In genomic region chr1:169969516-169969886, GRCm38 (mm10) we compare ENCODE assay signal across 8 mouse cellular contexts. TPM values are rescaled to one million over a fixed set of nuclear protein-coding genes. Genes with fewer than 3 reads are reported as not detected.
A peak's percentile ranks its signal among the peaks of the same experiment; 100 is the strongest.
DNase-seq lines count a peak whose midpoint lies in the region; ATAC-seq lines count a peak whose summit lies in the region.

No protein-coding gene starts in this region.

- peak overlapping the region; percentile 53 for H3K4me2 ChIP-seq in kidney, embryonic 14.5 days (replicated peaks; ENCODE audit: low read depth, low read length)
- peak overlapping the region; percentile 71 for H3K4me2 ChIP-seq in hindbrain, embryonic 14.5 days (replicated peaks)
- peak overlapping the region; percentile 56 for H3K4me2 ChIP-seq in midbrain, embryonic 14.5 days (ENCODE audit: low read length)

- intact Hi-C loops in left cerebral cortex, postnatal 4 days (cut with DNase I), result no loop called here

- H3K9me3 ChIP-seq in kidney, embryonic 14.5 days (ENCODE audit: control insufficient read depth, low read length), result no peaks in the 10 kb centered on the region
- H3K9me3 ChIP-seq in hindbrain, embryonic 14.5 days (ENCODE audit: control insufficient read depth, low read length), result no peaks in the 10 kb centered on the region
- H3K9me3 ChIP-seq in midbrain, embryonic 14.5 days (ENCODE audit: control insufficient read depth, low read length), result no peaks in the 10 kb centered on the region

- H3K9ac ChIP-seq in kidney, embryonic 14.5 days (ENCODE audit: low read depth, low read length), result peak overlapping the region; percentile 52; the same call in 1 of the 2 replicates
- H3K9ac ChIP-seq in hindbrain, embryonic 14.5 days, result peak overlapping the region; percentile 65
- peak overlapping the region; percentile 39 for H3K9ac ChIP-seq in midbrain, embryonic 14.5 days (replicated peaks; ENCODE audit: low read length)

- 0 out of 2 replicates have a peak, but pooled peaks cover 4% of the 10 kb centered on the region for H3K4me1 ChIP-seq in kidney, embryonic 14.5 days (ENCODE audit: control insufficient read depth, insufficient read depth, low read length)
- H3K4me1 ChIP-seq in brown adipose tissue, adult 24 weeks (ENCODE audit: control insufficient read depth, insufficient read depth, insufficient read length, low read length), result no peaks in the 10 kb centered on the region
- peaks cover 21% of the 10 kb centered on the region for H3K4me1 ChIP-seq in hindbrain, embryonic 14.5 days (replicated peaks; ENCODE audit: control insufficient read depth, insufficient read depth, low read length)
- H3K4me1 ChIP-seq in midbrain, embryonic 14.5 days (ENCODE audit: control insufficient read depth, insufficient read depth, low read length), result peaks cover 16% of the 10 kb centered on the region; the same call in 1 of the 2 replicates

- WGBS in kidney, embryonic 14.5 days, result 1% methylated on average over 8 of the region's 9 CpGs
- WGBS in hindbrain, embryonic 14.5 days, result under 1% methylated on average over 9 of the region's 9 CpGs
- WGBS in midbrain, embryonic 14.5 days, result 2% methylated on average over 6 of the region's 9 CpGs

- H3K4me3 ChIP-seq in kidney, embryonic 14.5 days (ENCODE audit: low read length), result peak overlapping the region; percentile 66
- H3K4me3 ChIP-seq in brown adipose tissue, adult 24 weeks (ENCODE audit: insufficient read depth, low read depth, low read length), result peak overlapping the region; percentile 59
- peak overlapping the region; percentile 52 for H3K4me3 ChIP-seq in hindbrain, embryonic 14.5 days (replicated peaks; ENCODE audit: low read length)
- H3K4me3 ChIP-seq in midbrain, embryonic 14.5 days (replicated peaks; ENCODE audit: low read depth, low read length), result peak overlapping the region; percentile 65

- peak overlapping the region; percentile 39; the same call in 1 of the 2 replicates for H3K27ac ChIP-seq in kidney, embryonic 14.5 days (ENCODE audit: low read depth, low read length)
- H3K27ac ChIP-seq in brown adipose tissue, adult 24 weeks (replicated peaks; ENCODE audit: low read depth, low read length), result no peak overlapping the region
- H3K27ac ChIP-seq in hindbrain, embryonic 14.5 days, result peak overlapping the region; percentile 82
- peak overlapping the region; percentile 77 for H3K27ac ChIP-seq in midbrain, embryonic 14.5 days (replicated peaks; ENCODE audit: low read depth, low read length)

- DNase-seq in kidney, postnatal 10 days, result no peak
- DNase-seq in hindbrain, embryonic 14.5 days (ENCODE audit: low spot score), result no peak
- no peak for DNase-seq in midbrain, embryonic 14.5 days
- no peak for DNase-seq in right cerebral cortex, postnatal 36 days (ENCODE audit: low spot score in 2 of 2)
- DNase-seq in left cerebral cortex, postnatal 4 days, result no peak
- no peak for DNase-seq in ovary, postnatal 14 days (ENCODE audit: low spot score)

- peak; percentile 50 for ATAC-seq in kidney, embryonic 14.5 days (ENCODE audit: low FRiP score, low TSS enrichment)
- ATAC-seq in hindbrain, embryonic 14.5 days (ENCODE audit: low FRiP score), result peak; percentile 64
- peak; percentile 50 for ATAC-seq in midbrain, embryonic 14.5 days (ENCODE audit: low FRiP score, low TSS enrichment)

- H3K36me3 ChIP-seq in kidney, embryonic 14.5 days (ENCODE audit: control insufficient read depth, insufficient read depth, low read length), result peaks cover 17% of the 10 kb centered on the region; the same call in 1 of the 2 replicates
- peaks cover 20% of the 10 kb centered on the region for H3K36me3 ChIP-seq in hindbrain, embryonic 14.5 days (replicated peaks; ENCODE audit: control insufficient read depth, insufficient read depth)
- H3K36me3 ChIP-seq in midbrain, embryonic 14.5 days (ENCODE audit: control insufficient read depth, insufficient read depth, low read length), result peaks cover 15% of the 10 kb centered on the region

- no peaks in the 10 kb centered on the region for H3K27me3 ChIP-seq in kidney, embryonic 14.5 days (ENCODE audit: control insufficient read depth, insufficient read depth, low read length)
- H3K27me3 ChIP-seq in hindbrain, embryonic 14.5 days (ENCODE audit: control insufficient read depth, insufficient read depth, low read length), result no peaks in the 10 kb centered on the region
- H3K27me3 ChIP-seq in midbrain, embryonic 14.5 days (ENCODE audit: control insufficient read depth, insufficient read depth, low read length), result no peaks in the 10 kb centered on the region

RNA-seq across cellular contexts. Expression of gene Hsd17b7, which starts 0.5 kb away (rescaled TPM):
- polyA plus RNA-seq in kidney, embryonic 14.5 days (2014; fragmentation: Nextera tagmentation; extraction: Ambion mirVana), result 7.5 and 16.3 TPM in 2 replicates
- 5.5 and 5.6 TPM in 2 replicates for polyA plus RNA-seq in brown adipose tissue, adult 24 weeks (2012; ENCODE audit: insufficient read depth, insufficient read length, missing spikeins)
- 30.6 and 35.8 TPM in 2 replicates for polyA plus RNA-seq in hindbrain, embryonic 14.5 days (2014; fragmentation: Nextera tagmentation; extraction: Ambion mirVana)
- polyA plus RNA-seq in midbrain, embryonic 14.5 days (2014; fragmentation: Nextera tagmentation; extraction: Ambion mirVana), result 21.6 and 22.4 TPM in 2 replicates
- total RNA-seq in left cerebral cortex, postnatal 4 days (2021), result 10 to 100 TPM; 25.3 to 26.9 TPM

RNA-seq across cellular contexts. Expression of gene Ccdc190, which starts 41.1 kb away (rescaled TPM):
- 0.21 TPM in 1 of 2 replicates, not detected in the other for polyA plus RNA-seq in kidney, embryonic 14.5 days (2014; fragmentation: Nextera tagmentation; extraction: Ambion mirVana)
- not detected in 2 replicates for polyA plus RNA-seq in brown adipose tissue, adult 24 weeks (2012; ENCODE audit: insufficient read depth, insufficient read length, missing spikeins)
- polyA plus RNA-seq in hindbrain, embryonic 14.5 days (2014; fragmentation: Nextera tagmentation; extraction: Ambion mirVana), result 4.7 and 4.8 TPM in 2 replicates
- 3.4 and 4.7 TPM in 2 replicates for polyA plus RNA-seq in midbrain, embryonic 14.5 days (2014; fragmentation: Nextera tagmentation; extraction: Ambion mirVana)
- 1 to 10 TPM; 5.8 to 6.3 TPM for total RNA-seq in left cerebral cortex, postnatal 4 days (2021)
